Mouse (Mus musculus) erythroblast, embryonic 14.5 days (primary cell): Measurements from ENCODE around the gene Cbr4. TPM values are rescaled to one million over a fixed set of nuclear protein-coding genes. Genes with fewer than 3 reads are reported as not detected.

Experiments used
- H3K27me3 ChIP-seq: 2 replicates; pipeline ENCODE4 v1.6.1; 2012; ENCODE audit warnings: inconsistent platforms; ENCODE audit not compliant: control insufficient read depth
- H3K36me3 ChIP-seq: 2 replicates; pipeline ENCODE4 v1.6.1; 2012; ENCODE audit warnings: mild to moderate bottlenecking, inconsistent platforms; ENCODE audit not compliant: control insufficient read depth
- H3K4me1 ChIP-seq: 2 replicates; pipeline ENCODE4 v1.6.1; 2012; ENCODE audit warnings: inconsistent platforms; ENCODE audit not compliant: control insufficient read depth
- H3K4me3 ChIP-seq: replicated peaks from 2 replicates; pipeline ENCODE3; 2012; ENCODE audit warnings: moderate library complexity, mild to moderate bottlenecking, inconsistent platforms
- H3K9me3 ChIP-seq: 2 replicates; pipeline ENCODE4 v1.6.1; 2012; ENCODE audit warnings: low read length, inconsistent platforms, mixed read lengths; ENCODE audit not compliant: control insufficient read depth
- GATA1 ChIP-seq: IDR thresholded peaks from 2 replicates; pipeline ENCODE4 v1.6.1; 2012; ENCODE audit warnings: low read length, inconsistent platforms, mixed read lengths
- TAL1 ChIP-seq: IDR thresholded peaks from 3 replicates; pipeline ENCODE4 v1.6.1; 2012; ENCODE audit warnings: low read length, inconsistent platforms, mixed read lengths
- polyA plus RNA-seq: library from polyadenylated mRNA; stranded (reverse); fragments of >175 nt; gene quantifications from 2 replicates; pipeline ENCODE4 v1.2.3, GENCODE M21; 2012

Cbr4 gene
- polyA plus RNA-seq, 1 experiment = 0.08 TPM

GRCm38 (mm10) chr8:61464393-61464792 is 23.1 kb upstream of the Cbr4 start:
- no peaks in the 10 kb centered on the region for H3K36me3 ChIP-seq
- no peaks in the 10 kb centered on the region for H3K9me3 ChIP-seq
- H3K27me3 ChIP-seq = no peaks in the 10 kb centered on the region
- H3K4me1 ChIP-seq = no peaks in the 10 kb centered on the region
- TF ChIP-seq GATA1 (no peak), TAL1 (no peak)
- no peak overlapping the region for H3K4me3 ChIP-seq

- no peaks in the 10 kb centered on the region for H3K36me3 ChIP-seq
- no peaks in the 10 kb centered on the region for H3K4me1 ChIP-seq
- no peaks in the 10 kb centered on the region for H3K27me3 ChIP-seq
- no peaks in the 10 kb centered on the region for H3K9me3 ChIP-seq
- no peak for TF ChIP-seq TAL1
- TF ChIP-seq GATA1 = no peak
- no peak overlapping the region for H3K4me3 ChIP-seq
Measured at GRCm38 (mm10) chr8:61466696-61467552, 20.6 kb upstream of the Cbr4 start.

GRCm38 (mm10) chr8:61467553-61467815 is 20.1 kb upstream of the Cbr4 start:
- Histone ChIP-seq H3K4me1 (no peaks in the 10 kb centered on the region), H3K36me3 (no peaks in the 10 kb centered on the region), H3K9me3 (no peaks in the 10 kb centered on the region), H3K27me3 (no peaks in the 10 kb centered on the region), H3K4me3 (no peak overlapping the region)
- TF ChIP-seq TAL1 (no peak), GATA1 (no peak)

DNA sequence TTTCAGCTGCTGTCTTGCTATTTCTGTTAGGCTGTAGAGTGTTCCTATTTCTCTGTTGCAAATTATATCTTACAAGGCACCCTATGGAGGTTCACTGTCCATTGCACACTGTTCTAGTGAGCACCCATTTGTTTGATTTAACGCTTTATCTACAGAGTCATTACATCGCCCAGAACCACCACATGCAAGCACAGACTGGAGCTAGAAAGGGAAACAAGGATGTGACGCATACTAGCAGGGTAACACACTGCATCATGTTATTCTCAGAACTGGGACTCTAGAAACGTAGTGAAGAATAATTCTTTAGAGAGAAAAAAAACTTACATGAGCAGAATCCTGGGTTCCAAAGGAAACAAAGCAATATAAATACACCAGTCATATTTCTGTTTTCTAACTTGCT is 17.3 kb upstream of the Cbr4 start:
- no peaks in the 10 kb centered on the region for H3K9me3 ChIP-seq
- TF ChIP-seq TAL1 (no peak), GATA1 (no peak)
- no peaks in the 10 kb centered on the region for H3K36me3 ChIP-seq
- H3K4me1 ChIP-seq = no peaks in the 10 kb centered on the region
- no peaks in the 10 kb centered on the region for H3K27me3 ChIP-seq
- H3K4me3 ChIP-seq = no peak overlapping the region

- Histone ChIP-seq H3K4me1 (no peaks in the 10 kb centered on the region), H3K27me3 (no peaks in the 10 kb centered on the region), H3K4me3 (no peak overlapping the region), H3K36me3 (no peaks in the 10 kb centered on the region), H3K9me3 (no peaks in the 10 kb centered on the region)
- TF ChIP-seq GATA1 = no peak
- no peak for TF ChIP-seq TAL1
Measured at GRCm38 (mm10) chr8:61475251-61475673, 12.3 kb upstream of the Cbr4 start.

GRCm38 (mm10) chr8:61476160-61476559 is 11.4 kb upstream of the Cbr4 start:
- Histone ChIP-seq H3K36me3 (no peaks in the 10 kb centered on the region), H3K27me3 (no peaks in the 10 kb centered on the region), H3K9me3 (no peaks in the 10 kb centered on the region), H3K4me1 (no peaks in the 10 kb centered on the region), H3K4me3 (no peak overlapping the region)
- TF ChIP-seq GATA1 = no peak
- TF ChIP-seq TAL1 = no peak

GRCm38 (mm10) chr8:61478150-61478549 is 9.4 kb upstream of the Cbr4 start:
- TF ChIP-seq GATA1 (no peak), TAL1 (no peak)
- no peaks in the 10 kb centered on the region for H3K27me3 ChIP-seq
- H3K4me3 ChIP-seq = no peak overlapping the region
- no peaks in the 10 kb centered on the region for H3K4me1 ChIP-seq
- H3K9me3 ChIP-seq = no peaks in the 10 kb centered on the region
- H3K36me3 ChIP-seq = no peaks in the 10 kb centered on the region

DNA sequence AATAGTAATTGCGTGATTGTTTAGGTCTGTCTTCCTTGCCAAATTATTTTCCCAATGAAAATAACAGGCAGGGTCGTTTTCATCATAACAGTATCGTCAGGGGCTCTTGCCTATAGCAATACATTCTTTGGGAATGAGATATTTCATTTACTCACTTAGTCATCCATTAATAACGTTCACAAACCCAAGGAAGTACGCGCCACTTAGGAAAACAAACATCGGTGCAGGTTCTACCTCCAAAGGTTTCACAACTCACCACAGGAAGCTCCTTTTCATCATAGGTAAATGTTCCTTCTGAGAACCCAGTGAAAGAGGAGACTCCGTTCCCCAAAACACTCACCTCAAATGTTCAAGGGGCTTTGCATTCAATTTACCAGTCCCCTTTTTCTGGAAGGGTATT is 8.7 kb upstream of the Cbr4 start:
- TF ChIP-seq TAL1 = no peak
- TF ChIP-seq GATA1 = no peak
- Histone ChIP-seq H3K27me3 (no peaks in the 10 kb centered on the region), H3K9me3 (no peaks in the 10 kb centered on the region)

GRCm38 (mm10) chr8:61479506-61480214 is 7.9 kb upstream of the Cbr4 start:
- H3K27me3 ChIP-seq = no peaks in the 10 kb centered on the region
- no peaks in the 10 kb centered on the region for H3K4me1 ChIP-seq
- no peaks in the 10 kb centered on the region for H3K9me3 ChIP-seq
- no peaks in the 10 kb centered on the region for H3K36me3 ChIP-seq
- no peak for TF ChIP-seq GATA1
- H3K4me3 ChIP-seq = no peak overlapping the region

More for the DNA sequence above, 8.7 kb upstream of the Cbr4 start:
- Histone ChIP-seq H3K36me3 (no peaks in the 10 kb centered on the region), H3K4me3 (no peak overlapping the region), H3K4me1 (no peaks in the 10 kb centered on the region)
